Mouse (Mus musculus) embryo, embryonic 11 days (tissue): ENCODE data around the gene Psme1.

Source experiments
- DNase-seq: peaks from one replicate; pipeline ENCODE4 v3.0.0-alpha.2; 2015

Gene Psme1

DNA sequence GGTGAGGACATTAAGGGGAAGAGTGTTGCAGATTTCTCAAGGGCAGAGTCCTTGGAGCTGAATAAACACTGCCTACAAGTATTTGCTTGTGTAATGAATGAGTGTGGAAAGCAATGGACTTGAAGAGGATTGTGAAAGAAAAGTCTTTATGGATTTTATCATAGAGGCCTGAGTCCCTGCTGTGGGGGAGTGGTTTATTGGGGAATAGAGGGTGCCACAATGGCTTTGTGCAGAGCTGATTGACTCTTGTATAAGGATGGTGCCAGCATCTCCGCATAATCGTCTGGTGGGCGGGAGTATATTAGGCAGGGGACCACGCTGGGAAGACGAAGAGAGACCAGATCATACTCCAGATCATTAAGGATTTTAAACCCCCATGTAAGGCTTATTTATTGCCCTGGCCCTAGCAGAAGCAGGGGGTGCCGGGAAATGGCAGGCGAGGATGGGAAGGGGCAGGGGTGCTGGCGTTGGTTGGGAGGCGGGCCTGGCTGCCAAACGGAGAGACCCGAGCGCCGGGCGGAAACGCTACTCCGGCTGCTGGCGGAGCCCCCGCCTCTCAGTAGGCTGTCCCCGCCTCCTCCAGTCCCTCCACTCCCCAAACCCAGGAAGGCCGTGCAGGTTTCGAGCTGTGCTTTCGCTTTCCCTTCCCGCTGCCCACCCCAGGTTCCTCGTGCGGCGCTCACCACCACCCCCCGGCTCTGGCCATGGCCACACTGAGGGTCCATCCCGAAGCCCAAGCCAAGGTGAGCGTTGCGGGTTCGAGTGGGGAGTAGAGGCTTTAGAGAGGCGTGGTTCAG is at the start of gene Psme1:
Gene Psme1 (plus strand): TSS at position 253 of the 797 bp plus-strand sequence.
- DNase-seq: peak; percentile 91

DNA sequence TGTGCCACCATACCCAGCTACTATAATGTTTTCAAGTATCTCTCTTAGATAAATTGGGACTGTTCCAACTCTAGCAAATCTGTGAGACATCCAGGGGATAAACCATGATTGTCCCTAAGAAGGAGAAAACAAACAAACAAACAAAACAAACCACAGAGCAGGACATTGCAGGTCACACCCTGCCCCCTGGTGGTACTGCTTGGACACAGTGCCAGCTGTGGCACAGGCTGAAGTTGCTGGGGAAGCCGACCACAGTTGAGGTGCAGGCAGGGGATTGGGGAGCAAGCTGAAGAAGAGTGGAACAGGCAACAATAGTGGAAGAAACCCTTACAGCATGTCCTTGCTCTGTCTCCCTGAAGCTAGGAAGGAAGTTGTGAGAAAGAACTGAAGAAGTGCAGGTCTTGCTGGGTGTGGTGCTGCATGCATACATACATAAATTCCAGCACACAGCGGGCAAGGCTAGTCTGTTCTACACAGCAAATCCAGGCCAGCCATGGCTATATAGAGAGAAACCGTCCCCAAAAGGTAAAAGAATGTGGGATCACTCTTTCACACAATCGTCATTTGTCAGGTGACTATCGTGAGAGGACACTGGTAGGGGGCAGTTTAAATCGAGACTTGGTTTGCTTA is 41.7 kb upstream of the Psme1 start:
- DNase-seq: peak; percentile 57

DNA sequence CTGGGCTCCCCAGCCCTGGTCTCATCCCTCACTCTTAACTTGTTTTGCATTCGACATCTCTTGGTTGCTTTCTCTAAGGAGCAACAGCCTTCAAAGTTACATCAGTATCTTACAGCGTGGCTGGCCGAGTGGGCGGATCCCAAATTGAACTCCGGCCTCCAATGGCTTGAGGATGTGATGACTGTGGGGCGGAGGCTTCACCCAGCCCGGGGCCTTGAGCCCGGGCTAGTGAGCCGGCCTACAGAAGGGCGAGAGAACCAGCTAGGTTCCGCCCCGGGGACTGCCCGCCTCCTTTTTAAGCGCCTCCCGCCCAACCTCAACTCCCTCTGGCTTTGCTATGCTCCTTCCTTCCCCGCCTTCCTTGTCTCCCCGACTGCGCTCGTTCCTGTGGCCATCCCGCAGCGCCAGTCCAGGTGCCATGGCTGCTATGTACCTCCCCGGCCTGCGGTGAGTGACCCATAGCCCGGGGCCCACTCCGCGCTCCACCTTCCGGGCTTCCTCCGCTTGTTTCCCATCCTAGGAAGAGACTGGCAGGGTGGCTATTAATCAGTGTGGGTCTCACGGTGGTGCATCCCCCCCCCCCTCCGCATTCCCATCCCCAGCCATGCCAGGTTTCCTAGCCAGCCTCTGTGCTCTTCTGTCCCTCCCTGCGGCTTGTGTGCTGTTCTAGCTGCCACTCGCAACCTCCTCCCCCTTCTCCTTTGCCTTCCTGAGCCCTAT is 37.7 kb upstream of the Psme1 start, which contains the start of gene Pck2:
Gene Pck2 (plus strand): TSS at position 200 of the 720 bp plus-strand sequence.
- peak; percentile 92 for DNase-seq

DNA sequence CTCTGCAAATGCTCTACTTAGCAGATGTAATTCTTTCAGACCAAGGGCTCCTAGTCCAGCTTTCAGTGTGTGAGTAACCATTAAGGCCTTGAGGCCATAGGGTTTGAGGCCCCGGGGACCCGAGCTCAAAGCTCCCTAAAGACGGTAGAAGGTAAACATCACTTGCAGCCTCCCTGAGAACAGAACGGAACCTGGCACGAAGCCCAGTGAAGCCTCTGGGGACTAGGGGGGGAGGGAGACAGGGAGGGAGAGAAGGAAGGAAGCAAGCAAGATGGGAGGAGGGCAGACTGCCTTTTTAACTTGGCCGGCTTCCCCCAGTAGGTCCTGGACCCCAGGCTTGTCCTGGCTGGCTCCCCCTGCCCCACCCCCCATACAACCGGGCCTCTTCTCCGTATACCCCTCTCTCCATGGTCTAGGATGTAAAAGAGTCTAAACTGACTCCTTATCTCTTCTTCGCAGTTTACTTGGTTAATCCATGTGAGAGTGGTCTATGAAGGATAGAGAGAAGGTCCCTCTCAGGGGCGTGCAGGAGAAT is 37.1 kb upstream of the Psme1 start:
- DNase-seq: peak; percentile 67

DNA sequence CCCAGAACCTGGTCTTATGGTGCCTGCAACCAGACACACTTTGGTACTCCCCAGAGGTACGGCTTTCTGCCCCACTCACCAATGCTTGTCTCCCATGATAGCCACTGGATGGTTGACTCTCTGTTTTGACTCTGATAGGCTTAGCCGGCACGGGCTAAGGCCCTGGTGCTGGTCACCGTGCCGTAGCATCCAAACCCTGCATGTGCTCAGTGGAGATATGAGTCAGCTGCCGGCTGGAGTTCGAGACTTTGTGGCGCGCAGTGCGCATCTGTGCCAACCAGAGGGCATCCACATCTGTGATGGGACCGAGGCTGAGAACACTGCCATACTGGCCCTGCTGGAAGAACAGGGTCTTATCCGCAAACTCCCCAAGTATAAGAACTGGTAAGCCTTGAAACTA is 35.7 kb upstream of the Psme1 start:
- no peak for DNase-seq

DNA sequence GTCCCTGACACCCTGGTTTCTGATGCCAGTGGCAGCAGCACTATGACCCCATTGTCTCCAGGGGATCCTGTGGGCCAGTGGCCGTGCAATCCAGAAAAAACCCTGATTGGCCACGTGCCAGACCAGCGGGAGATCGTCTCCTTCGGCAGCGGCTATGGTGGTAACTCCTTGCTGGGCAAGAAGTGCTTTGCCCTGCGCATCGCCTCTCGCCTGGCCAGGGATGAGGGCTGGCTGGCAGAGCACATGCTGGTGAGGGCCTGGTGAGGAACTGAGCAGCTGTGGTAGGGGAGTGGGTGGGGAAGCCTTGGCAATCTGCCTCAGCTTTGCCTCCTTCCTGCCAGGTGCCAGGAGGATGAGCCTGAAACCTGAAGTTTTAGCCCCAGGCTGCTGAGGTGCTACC is 33.6 kb upstream of the Psme1 start:
- DNase-seq: no peak

DNA sequence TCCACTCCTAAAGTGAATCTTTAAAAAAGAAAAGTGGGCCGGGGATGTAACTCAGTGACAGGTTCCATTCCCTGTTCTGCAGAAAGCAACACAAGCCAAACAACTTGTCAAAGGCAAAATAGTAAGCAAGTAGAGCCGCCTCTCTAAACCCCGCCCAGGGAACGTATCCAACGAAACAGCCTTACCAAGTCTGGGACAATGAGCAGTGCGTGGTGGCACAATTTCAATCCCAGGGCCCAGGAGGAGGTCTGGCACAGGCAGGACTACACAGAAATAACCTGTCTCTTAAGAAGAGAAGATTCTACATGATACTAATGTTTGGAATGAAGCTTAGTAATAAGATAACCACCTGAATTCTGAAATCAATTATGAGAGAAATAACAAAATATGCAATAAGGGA is 27.7 kb upstream of the Psme1 start:
- no peak for DNase-seq

DNA sequence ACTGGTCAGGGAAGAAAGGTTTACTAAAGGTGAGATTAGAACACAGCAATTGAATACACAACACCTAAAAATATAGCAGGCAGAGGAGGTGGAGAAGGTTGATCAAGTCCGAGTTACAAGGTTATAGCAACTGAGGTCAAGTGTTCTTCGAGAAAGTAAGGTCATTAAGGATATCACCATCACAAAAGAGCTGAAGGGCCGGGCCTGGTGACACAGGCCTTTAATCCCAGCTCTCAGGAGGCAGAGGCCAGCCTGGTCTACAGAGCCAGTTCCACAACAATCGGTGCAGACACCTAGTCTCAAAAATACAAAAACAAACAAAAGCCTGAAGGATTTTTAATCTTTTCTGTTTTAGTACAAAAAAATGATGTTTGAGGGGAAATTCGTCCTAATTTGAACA is 26.6 kb upstream of the Psme1 start:
- DNase-seq: no peak

DNA sequence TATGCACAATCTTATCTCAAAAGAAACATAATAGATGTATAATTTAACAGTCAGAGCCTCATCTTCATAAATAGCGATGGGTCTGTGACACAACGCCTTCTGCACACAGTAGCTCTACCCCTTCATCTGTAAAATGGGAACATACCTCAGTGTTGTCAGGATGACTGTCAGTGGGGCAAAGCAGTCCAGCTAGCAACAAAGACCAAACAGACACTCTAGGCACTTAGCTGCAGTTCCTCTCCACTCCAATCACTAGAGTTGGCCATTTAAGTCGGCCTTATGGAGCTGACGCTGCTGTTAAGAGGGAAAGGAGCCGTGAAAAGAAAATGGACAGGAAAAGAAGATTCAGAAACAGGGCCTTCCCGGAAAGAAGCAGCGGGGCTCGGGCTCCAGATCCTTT is 26.1 kb upstream of the Psme1 start:
- DNase-seq: no peak

DNA sequence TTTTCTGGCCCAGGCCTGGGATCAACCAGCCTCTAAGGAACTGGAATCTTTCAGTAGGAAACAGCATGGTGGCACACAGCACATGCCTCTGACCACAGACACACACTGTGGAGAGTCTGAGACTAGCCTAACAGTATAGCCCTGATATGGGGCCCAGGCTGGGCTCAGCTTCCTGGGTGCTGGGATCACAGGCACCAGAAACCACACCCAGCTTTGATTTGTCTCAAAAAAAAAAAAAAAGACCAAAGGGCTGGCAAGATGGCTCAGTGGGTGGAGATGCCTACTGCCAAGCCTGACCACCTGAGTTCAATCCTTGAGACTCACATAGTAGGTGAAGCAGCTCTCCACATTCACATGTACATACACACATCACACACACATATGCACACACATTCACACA is 23.3 kb upstream of the Psme1 start:
- no peak for DNase-seq

DNA sequence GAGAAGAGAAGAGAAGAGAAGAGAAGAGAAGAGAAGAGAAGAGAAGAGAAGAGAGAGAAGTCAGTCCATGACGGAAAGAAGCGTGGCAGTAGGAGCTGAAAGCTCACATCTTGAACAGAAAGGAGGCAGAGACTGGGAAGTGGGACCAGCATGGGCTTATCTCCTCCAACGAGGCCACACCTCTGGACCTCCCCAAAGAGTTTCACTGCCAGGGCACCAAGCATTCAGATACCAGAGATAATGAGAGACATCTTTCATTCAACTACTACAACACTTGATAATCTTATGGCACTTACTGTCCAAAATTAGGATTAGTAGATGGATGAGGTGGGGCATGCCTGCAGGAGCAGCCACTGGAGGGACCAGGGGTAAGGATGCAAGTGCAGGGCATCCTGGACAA is 22.1 kb upstream of the Psme1 start:
- no peak for DNase-seq

DNA sequence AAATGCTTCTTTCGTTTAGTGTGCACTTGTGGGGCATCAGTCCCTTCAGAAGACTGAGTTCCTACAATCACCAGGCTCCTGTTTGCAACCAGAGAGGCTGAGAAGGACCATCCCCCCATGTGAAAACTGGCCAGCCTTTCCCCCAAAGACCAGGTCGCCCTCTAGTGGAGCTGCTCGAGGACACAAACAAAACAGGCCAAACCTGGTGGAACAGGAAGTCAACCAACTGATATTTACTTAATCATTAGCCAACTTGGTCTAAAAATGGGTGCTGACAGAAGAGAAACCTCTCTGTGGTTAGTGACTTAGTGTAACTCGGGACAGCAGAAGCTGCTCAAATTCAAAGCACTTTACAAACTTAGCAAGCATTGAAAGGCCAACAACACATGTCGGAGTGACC is 20.9 kb upstream of the Psme1 start:
- DNase-seq: peak; percentile 85

DNA sequence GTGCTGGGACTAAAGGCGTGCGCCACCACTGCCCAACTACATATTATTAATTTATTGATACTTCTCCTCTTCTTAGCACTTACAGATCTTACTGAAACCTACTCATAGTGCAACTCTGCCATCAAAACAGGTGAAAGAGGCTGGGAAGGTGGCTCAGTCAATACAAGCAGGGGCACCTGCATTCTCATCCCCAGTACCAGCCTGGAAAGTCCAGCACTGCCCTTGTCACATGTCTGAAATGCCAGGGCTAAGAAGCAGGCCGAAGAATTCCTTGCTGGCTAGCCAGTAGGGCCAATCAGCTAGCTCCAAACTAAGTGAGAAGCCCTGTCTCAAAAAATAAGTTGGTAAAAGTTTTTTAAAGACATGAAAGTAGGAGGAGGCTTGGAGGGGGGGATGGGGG is 20.3 kb upstream of the Psme1 start:
- no peak for DNase-seq

DNA sequence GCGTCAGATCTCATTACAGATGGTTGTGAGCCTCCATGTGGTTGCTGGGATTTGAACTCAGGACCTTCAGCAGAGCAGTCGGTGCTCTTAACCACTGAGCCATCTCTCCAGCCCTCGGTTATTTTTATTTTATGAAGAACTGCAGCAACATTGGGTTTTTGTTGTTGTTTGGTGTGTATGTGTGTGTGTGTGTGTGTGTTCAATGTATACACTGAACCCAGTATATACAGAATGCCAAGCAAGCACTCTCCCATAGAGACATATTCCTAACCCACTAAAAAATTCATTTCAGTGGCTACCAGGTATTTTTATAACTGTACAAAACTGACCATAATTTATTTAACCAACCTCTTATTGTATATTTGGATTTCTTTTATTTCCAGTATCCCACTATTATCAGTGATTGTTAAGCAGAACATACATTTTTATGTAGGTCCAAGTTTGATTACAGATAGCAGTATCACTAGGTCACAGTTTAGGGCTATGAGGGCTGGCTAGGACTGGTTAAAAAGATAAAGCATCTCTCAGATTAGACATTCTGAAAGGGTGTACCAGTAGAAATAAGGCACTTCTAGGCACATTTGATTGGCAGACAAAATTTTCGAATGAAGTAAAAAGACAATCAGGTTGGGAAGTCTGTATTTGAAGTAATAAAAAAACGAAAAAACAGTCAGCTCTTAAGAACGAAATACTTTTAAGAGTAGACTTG is 19.0 kb upstream of the Psme1 start:
- no peak for DNase-seq

DNA sequence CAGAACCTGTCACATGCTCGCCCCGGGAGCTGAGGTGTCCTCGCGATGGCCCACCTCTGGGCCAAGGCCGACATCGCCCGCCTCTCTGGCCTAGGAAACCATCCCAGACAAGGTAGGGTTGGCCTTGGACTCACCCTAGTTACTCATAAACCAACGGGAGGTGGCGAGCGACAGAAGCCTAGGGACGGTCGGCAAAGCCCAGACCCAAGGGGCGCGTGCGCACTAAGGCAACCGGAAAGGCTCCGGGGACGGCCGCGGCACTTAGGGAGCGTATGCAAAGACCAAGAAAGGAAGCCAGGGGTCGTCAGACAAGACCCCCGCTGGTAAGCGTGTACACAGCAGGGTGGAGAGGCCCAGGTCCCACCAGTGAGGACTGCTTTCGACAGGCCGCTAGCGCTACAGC is 18.1 kb upstream of the Psme1 start, which contains the start of gene Dcaf11:
Gene Dcaf11 (plus strand): TSS at position 208 of the 403 bp plus-strand sequence.
- peak; percentile 97 for DNase-seq

DNA sequence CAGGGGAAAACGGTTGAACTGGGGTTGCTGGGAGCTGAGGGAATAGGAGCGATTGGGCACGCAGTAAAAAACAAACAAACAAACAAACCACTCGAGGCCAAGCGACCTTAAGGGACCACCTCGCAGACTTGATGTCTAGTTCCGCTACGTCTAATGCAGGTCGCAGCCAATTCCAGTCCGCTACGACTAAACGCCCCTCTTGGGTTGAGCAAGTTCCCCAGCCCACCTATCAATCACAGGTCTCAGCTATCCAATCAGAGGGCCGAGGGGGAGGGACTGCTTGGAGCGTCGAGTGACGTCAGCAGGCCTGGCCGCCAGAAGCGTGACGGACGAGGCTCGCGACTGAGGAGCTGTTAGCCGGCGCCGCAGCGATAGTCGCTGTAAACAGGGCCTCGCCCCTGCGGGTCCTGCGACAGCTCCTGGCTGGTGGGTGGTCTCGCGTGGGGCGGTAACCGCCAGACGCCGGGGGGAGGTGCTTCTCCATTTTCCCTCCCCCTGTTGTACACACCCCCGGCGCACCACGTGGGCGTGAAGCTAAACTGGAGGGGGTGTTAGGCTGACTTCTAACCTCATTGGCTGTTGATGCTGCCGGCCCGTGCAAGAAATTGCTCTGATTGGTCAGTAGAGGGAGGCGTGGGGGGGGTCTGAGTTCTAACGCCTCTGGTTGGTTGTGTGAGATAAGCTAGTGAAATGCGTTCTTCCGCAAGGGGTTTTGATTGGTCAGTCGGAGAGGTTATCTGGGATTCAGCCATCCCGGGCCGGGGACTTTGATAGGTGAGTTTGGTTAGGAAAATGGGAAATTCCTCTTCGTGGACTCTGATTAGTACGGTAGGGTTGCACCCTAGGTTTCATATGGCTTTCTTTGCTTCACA is 17.5 kb upstream of the Psme1 start, which contains the start of gene A730061H03Rik:
Gene A730061H03Rik (minus strand): TSS at position 205 of the 872 bp plus-strand sequence.
- peak; percentile 98 for DNase-seq

DNA sequence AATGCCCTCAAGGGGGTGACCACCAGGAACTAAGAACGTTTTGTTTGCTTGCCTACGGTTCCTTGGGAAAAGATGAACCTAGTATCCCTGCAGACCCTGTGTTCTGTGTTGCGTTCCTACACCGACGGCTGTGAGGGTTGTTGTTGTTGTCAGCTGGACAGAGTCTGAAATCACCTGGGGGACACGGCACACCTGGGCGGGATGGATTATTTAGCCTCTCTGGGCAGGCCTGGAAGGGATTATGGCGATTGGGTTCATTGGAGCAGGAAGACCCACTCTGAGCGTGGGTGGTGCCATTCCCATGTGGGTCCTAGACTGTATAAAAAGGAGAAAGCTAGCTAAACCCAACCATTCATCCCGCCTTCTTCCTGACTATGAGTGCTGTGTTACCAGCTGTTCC is 16.1 kb upstream of the Psme1 start:
- no peak for DNase-seq

DNA sequence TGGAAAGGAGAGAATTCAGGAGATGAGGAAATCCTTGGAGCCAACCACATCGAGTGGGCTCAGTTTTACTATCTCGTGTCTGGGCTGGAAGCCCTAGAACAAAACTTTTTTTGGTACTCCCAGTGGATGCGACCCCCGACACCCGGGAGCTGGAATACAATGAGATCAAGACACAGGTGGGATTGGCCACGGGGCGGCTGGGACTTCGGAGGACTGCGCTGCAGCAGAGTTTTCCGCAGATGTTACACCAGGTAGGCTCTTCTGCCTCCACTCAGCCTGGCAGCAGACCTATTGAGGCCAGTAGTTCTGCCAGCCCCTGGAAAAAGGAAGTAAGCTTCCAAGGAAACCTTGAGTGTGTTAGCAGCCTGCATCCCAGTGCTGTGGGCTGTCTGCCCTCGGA is 14.7 kb upstream of the Psme1 start:
- DNase-seq: no peak

DNA sequence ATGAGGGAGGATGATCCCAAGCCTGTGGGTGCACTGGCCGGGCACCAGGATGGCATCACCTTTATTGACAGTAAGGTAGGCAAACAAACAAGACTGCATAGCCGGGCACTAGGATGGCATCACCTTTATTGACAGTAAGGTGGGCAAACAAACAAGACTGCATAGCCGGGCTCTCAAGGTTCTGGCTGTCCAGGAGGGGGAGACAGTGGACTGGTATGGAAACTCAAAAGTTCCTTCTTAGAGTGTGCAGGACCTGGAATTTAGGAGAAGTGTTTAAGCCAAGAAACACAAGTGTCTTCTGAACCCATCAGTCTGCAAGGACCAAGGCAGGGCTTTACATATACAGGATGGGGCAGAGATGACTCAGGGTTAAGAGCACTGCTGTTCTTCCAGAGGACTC is 12.2 kb upstream of the Psme1 start:
- DNase-seq: no peak

DNA sequence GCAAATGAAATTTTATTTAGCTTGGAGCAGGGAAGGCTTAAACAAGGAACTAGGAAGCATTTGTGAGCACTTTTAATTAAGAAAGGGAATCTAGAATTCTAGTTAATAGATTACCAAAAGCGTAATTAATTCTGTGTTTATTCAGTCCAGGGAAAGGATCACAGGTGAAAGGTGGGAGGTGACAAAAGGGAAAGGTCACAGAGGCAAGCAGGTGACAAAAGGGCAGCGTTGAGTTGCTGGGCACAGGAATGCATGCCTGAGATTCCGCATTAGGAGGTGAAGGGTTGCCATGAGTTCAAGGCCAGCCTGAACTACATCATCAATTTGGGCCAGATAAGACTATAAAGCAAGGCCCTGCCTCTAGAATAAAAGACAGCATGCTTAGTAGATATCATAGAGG is 10.4 kb upstream of the Psme1 start:
- DNase-seq: no peak

DNA sequence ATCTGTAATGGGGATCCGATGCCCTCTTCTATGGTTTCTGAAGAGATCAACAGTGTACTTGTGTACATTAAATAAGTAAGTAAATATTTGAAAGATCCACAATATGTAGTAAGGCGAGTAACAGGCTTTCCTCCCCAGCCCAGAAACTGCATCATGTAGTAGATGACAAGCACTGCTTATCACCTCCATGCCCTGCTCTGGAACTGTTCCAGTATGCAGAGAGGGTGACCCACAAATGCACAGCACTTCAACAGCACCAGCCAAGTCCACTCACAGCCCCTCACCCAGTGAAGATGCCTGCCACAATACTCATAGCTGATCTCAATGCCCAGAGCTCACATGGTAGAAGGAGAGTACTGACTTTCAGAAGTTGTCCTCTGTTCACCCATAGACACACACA is 7.3 kb upstream of the Psme1 start:
- DNase-seq: no peak

DNA sequence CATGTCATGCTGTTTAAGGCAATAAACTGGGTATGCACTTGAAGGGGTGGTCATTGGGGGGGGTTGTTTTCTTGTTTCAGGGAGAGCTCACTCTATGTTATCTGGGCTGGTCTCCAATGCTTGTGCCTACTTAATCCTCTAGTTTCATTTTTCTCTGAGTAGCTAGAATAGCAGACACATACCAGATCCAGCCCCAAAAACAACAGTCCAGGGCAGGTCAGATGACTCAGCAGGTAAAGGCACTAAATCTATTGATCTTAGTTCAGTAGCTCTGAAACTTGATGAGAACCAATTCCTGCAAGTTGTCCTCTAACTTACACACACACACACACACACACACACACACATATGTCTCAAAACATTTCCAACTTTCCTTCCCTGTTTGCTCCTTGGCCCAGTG is 6.2 kb upstream of the Psme1 start:
- no peak for DNase-seq
